Mouse (Mus musculus) E14TG2a.4 (cell line): ENCODE data around the gene Sprtn.

Source experiments
- CTCF ChIP-seq: conservative IDR thresholded peaks from 2 replicates; pipeline ENCODE4 v1.5.1; 2014; ENCODE audit warnings: low read length
- POU5F1 ChIP-seq: IDR thresholded peaks from 2 replicates; pipeline ENCODE4 v1.6.1; 2014; ENCODE audit warnings: low read length, borderline replicate concordance

DNA sequence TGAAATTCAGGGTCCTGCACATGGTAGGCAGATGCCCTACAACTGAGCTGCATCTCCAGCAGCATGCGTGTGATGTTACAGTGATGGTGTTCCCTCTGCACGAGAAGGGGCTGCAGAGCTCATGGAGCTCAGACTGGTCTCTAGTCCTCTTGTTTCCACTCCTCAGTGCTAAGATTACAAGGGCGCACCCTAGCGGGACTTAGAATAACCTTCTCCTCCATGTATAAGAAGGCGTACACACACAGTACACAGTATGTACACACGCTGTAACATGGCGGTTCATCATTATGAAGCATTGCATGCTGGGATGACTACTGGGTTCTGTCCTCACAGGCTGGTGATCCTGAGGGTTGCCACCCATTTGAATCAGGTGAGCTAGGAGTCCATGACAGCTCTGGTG lies 25.6 kb upstream of the Sprtn start:
- TF ChIP-seq CTCF (peak; percentile 24; the same call in 1 of the 2 replicates), POU5F1 (no peak)
